Mouse (Mus musculus) liver, embryonic 14.5 days (tissue): ENCODE measurements around the gene Btbd6.

Experiments used
- CTCF ChIP-seq: IDR thresholded peaks from 2 replicates; pipeline ENCODE4 v1.5.1; 2016; ENCODE audit warnings: antibody characterized with exemption, low read depth, control low read depth
- EP300 ChIP-seq: IDR thresholded peaks from 2 replicates; pipeline ENCODE4 v1.6.1; 2016; ENCODE audit warnings: antibody characterized with exemption, low read depth

DNA sequence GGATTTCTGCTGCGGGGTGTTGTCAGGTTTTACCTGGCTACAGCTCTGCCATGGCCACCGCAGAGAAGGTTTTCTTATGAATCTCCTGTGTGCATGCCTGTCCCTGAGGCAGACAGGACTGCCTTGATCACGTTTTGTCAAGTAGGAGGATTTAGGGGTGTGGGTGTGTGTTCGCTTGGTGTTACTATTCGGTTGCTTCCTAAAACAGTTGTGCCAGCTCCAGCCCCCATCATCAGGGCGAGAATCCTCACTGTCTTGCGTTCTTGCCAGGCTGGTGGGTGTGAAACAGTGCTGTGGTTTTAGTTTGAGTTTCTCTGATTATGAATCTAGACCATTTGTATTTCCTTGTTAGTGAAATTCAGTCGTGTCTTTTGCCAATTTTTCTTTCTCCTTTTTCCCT is 40.7 kb downstream of the Btbd6 start:
- TF ChIP-seq CTCF (no peak), EP300 (no peak)
